Mouse (Mus musculus): ENCODE data around the gene Banp.

The Banp gene

GRCm38 (mm10) chr8:122058951-122059350 is 109.4 kb downstream of the Banp start:
- peak; percentile 66 to 67 for DNase-seq (ENCODE audit: low spot score in 2 of 2)

GRCm38 (mm10) chr8:122062508-122063223 is 113.1 kb downstream of the Banp start:
- no peak for DNase-seq (ENCODE audit: low spot score in 2 of 2)

DNA sequence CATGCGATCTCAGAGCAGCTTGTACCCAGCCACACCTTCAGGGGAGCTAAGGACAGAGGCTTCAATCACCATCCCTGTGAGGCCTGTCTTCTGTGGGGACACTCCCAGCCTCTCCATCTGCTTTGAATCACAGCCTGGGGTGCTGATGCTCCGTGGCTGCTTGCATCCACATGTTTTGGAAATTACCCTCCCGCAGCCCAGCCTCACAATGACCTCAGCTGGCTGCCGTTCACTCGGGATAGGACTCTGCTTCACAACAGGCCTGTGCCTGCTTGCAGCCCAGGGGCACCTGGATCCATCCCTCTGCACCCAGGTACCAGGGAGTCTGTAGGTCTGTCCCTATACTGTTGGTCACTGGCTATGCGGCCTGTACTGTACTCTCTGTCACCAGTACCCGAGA is 114.8 kb downstream of the Banp start:
- DNase-seq (ENCODE audit: low spot score in 2 of 2): no peak

DNA sequence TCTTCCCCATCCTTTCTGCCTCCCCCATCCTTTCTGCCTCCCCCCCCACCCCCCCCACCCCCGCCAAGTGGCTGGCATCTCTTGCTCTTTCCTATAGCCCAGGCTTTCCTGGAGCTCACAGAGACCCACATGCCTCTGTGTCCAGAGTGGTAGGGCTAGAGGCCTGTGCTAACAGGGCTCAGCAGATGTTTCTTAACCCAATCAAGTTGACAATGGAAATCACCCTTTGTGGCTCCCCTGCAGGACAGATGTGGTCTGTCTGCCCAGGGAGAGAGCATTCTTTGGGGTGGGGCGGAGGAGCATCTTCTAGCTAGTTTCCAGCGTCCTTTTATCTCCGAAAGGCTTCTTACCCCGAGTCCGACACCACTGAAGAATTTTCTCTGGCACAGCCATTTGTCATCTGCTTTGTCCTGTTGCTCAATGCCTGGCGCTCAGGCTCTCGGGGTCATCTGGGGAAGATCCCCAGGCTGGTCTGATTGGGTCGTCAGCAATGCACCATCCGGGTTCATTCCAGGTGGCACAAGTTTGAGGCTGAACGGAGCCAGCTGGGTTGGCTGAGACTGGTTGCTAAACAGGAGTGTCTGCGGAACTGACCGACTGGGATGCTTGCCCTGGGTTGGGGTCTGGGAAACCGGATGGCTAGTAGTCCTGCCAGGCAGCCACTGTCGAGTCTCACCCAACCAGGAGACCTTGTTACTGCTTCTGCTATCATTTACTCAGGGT is 118.4 kb downstream of the Banp start:
- DNase-seq (ENCODE audit: low spot score in 2 of 2): no peak

- DNase-seq (ENCODE audit: low spot score in 2 of 2): no peak
Measured at GRCm38 (mm10) chr8:122068609-122069008, 119.1 kb downstream of the Banp start.

DNA sequence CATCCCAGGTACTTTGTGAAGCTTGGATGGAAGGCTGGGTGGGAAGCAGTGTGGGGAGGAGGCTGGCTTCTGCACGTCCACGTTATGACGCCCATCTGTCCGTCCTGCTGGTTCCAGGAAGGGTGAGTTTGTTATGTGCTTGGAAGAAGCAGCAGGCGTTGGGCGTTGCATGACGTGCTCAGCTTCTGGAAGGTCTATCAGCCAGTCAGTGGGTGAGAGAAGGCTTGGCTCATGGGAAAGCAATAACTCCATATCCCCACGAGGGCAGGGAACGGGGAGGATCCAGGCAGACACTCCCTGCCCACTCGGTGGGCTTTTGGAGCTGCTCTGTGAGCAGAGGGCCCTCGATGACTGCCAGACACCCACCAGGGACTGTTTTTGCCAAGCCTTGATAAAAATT is 119.7 kb downstream of the Banp start:
- DNase-seq (ENCODE audit: low spot score in 2 of 2): peak; percentile 48 to 54

- DNase-seq (ENCODE audit: low spot score in 2 of 2): no peak
Measured at GRCm38 (mm10) chr8:122071193-122071592, 121.6 kb downstream of the Banp start.

GRCm38 (mm10) chr8:122073964-122074363 is 124.4 kb downstream of the Banp start:
- no peak for DNase-seq (ENCODE audit: low spot score in 2 of 2)

GRCm38 (mm10) chr8:122074442-122074841 is 124.9 kb downstream of the Banp start:
- DNase-seq (ENCODE audit: low spot score in 2 of 2): no peak

GRCm38 (mm10) chr8:122074977-122075376 is 125.4 kb downstream of the Banp start:
- DNase-seq (ENCODE audit: low spot score in 2 of 2): no peak

- DNase-seq (ENCODE audit: low spot score in 2 of 2): no peak
Measured at GRCm38 (mm10) chr8:122076183-122076842, 126.8 kb downstream of the Banp start.

- no peak for DNase-seq (ENCODE audit: low spot score in 2 of 2)
Measured at GRCm38 (mm10) chr8:122078321-122078720, 128.8 kb downstream of the Banp start.

Measured in right cerebral cortex, adult 2 months (tissue).